Mouse (Mus musculus): ENCODE results near the gene Rtn4rl1. TPM values are rescaled to one million over a fixed set of nuclear protein-coding genes. Genes with fewer than 3 reads are reported as not detected.

Gene Rtn4rl1
- total and polyA plus RNA-seq, 2 experiments = 1.3 to 9.5 TPM

DNA sequence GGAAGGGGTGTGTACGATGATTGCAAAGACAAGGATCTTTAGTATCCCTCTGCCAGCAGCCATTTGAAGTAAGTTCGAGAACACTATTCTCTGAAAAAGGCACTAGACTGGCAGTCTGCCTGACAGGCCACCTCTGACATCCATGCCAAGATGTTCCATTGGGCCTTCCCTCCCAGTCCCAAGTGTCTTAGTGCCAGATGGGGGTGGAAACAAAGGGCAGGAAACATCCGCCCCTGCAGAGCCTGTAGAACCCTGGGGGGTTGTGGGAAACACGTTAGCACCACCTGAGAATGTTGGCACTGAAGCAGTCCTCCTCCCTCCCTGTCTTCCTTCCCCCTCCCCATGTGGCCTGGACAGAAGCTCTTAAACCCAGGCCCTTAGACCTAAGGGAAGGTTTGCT lies 36.5 kb upstream of the Rtn4rl1 start:
- H3K27ac ChIP-seq (replicated peaks; ENCODE audit: insufficient read depth, low read depth, low read length) = no peak overlapping the region
- no peak overlapping the region for H3K9ac ChIP-seq (ENCODE audit: low read depth, low read length)
- H3K36me3 ChIP-seq (ENCODE audit: control insufficient read depth, insufficient read depth, low read length) = 0 out of 2 replicates have a peak, but pooled peaks cover 4% of the 10 kb centered on the region
- no peaks in the 10 kb centered on the region for H3K27me3 ChIP-seq (ENCODE audit: control insufficient read depth, insufficient read depth, low read length)
- no peak for DNase-seq (ENCODE audit: extremely low read depth, low read depth, low spot score)
- no peaks in the 10 kb centered on the region for H3K4me1 ChIP-seq (ENCODE audit: control insufficient read depth, insufficient read depth, low read length)
- WGBS = 65% methylated on average over 4 of the region's 4 CpGs
- no peak overlapping the region for H3K4me3 ChIP-seq (ENCODE audit: insufficient read depth, low read depth, low read length)
- TF ChIP-seq CTCF (IDR thresholded peaks at IDR 0.05; ENCODE audit: low read depth, low read length) = no peak
- TF ChIP-seq POLR2A (IDR thresholded peaks at IDR 0.05; ENCODE audit: extremely low read depth, insufficient read depth, low read length) = no peak
- H3K79me2 ChIP-seq (ENCODE audit: control insufficient read depth, insufficient read depth, low read length) = no peaks in the 10 kb centered on the region

DNA sequence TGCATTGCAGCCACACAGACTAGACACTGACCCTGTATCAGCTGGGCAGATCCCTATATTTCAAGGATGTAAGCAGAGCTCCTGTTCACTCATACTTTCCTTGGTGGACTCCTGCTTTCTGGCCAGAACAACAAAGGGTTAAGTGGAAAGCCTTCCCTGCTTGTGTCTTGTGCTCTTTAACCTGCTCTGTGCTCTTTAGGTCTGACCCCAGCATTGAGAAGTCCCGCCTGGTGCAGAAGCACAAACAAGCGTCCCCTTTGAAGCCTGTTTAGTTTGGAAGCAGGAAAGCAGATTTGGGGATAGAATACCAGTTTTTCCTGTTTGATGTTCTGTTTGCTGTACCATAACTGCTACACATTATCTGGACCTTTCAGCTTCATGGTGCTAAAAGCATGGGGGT lies 35.7 kb upstream of the Rtn4rl1 start:
- TF ChIP-seq CTCF (IDR thresholded peaks at IDR 0.05; ENCODE audit: low read depth, low read length) (no peak), POLR2A (IDR thresholded peaks at IDR 0.05; ENCODE audit: extremely low read depth, insufficient read depth, low read length) (no peak)
- Histone ChIP-seq H3K27ac (replicated peaks; ENCODE audit: insufficient read depth, low read depth, low read length) (no peak overlapping the region), H3K4me3 (ENCODE audit: insufficient read depth, low read depth, low read length) (no peak overlapping the region), H3K36me3 (ENCODE audit: control insufficient read depth, insufficient read depth, low read length) (peaks cover 4% of the 10 kb centered on the region; the same call in 1 of the 2 replicates), H3K79me2 (ENCODE audit: control insufficient read depth, insufficient read depth, low read length) (no peaks in the 10 kb centered on the region), H3K27me3 (ENCODE audit: control insufficient read depth, insufficient read depth, low read length) (no peaks in the 10 kb centered on the region), H3K9ac (ENCODE audit: low read depth, low read length) (no peak overlapping the region), H3K4me1 (ENCODE audit: control insufficient read depth, insufficient read depth, low read length) (no peaks in the 10 kb centered on the region)
- 48% methylated on average over 2 of the region's 2 CpGs for WGBS
- no peak for DNase-seq (ENCODE audit: extremely low read depth, low read depth, low spot score)

DNA sequence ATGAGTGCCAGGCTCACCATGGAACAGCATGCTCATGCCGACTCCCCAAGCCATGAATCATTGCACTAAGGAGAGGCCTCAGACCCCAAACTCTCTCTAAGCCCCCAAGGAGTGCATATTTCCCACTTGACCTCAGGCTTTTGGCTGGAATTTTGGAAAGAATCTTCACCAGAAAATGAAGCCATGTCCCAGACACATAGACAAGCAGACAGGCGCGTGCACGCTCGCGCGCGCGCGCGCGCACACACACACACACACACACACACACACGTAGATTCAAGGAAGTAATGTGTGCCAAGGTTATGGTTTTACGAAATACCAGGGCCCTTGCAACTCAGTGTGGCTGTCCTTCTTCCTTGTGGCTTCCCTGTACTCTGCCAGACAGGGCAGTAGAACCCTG lies 35.2 kb upstream of the Rtn4rl1 start:
- Histone ChIP-seq H3K27me3 (ENCODE audit: control insufficient read depth, insufficient read depth, low read length) (no peaks in the 10 kb centered on the region), H3K9ac (ENCODE audit: low read depth, low read length) (no peak overlapping the region), H3K36me3 (ENCODE audit: control insufficient read depth, insufficient read depth, low read length) (peaks cover 4% of the 10 kb centered on the region; the same call in 1 of the 2 replicates), H3K4me1 (ENCODE audit: control insufficient read depth, insufficient read depth, low read length) (peaks cover 3% of the 10 kb centered on the region; the same call in 1 of the 2 replicates), H3K79me2 (ENCODE audit: control insufficient read depth, insufficient read depth, low read length) (no peaks in the 10 kb centered on the region), H3K27ac (replicated peaks; ENCODE audit: insufficient read depth, low read depth, low read length) (no peak overlapping the region), H3K4me3 (ENCODE audit: insufficient read depth, low read depth, low read length) (no peak overlapping the region)
- TF ChIP-seq POLR2A (IDR thresholded peaks at IDR 0.05; ENCODE audit: extremely low read depth, insufficient read depth, low read length) = no peak
- TF ChIP-seq CTCF (IDR thresholded peaks at IDR 0.05; ENCODE audit: low read depth, low read length) = no peak
- 83% methylated on average over 14 of the region's 14 CpGs for WGBS
- no peak for DNase-seq (ENCODE audit: extremely low read depth, low read depth, low spot score)

DNA sequence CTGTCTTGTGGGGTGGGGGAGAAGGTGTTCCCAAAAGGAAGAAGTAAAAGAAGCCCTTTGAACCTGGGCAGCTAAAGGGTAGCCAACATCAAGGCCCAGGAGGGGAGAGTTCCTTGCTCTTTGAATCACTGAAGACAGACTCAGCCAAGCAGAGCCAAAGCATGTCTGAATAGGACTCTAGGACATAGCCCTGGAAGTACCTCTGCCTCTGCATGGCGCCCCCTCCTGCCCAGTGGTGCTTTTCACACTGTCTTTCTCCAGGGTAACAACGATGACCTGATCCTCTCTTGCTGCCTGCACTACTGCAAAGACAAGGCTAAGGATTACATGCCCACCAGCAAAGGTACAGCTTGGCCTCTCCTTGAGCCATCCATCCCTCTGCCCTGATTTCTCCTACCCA lies 34.0 kb upstream of the Rtn4rl1 start:
- Histone ChIP-seq H3K79me2 (ENCODE audit: control insufficient read depth, insufficient read depth, low read length) (no peaks in the 10 kb centered on the region), H3K27ac (replicated peaks; ENCODE audit: insufficient read depth, low read depth, low read length) (no peak overlapping the region), H3K4me1 (ENCODE audit: control insufficient read depth, insufficient read depth, low read length) (peaks cover 7% of the 10 kb centered on the region; the same call in 1 of the 2 replicates), H3K27me3 (ENCODE audit: control insufficient read depth, insufficient read depth, low read length) (no peaks in the 10 kb centered on the region), H3K4me3 (ENCODE audit: insufficient read depth, low read depth, low read length) (no peak overlapping the region), H3K9ac (ENCODE audit: low read depth, low read length) (no peak overlapping the region), H3K36me3 (ENCODE audit: control insufficient read depth, insufficient read depth, low read length) (peaks cover 4% of the 10 kb centered on the region; the same call in 1 of the 2 replicates)
- peak; percentile 80 for TF ChIP-seq CTCF (IDR thresholded peaks at IDR 0.05; ENCODE audit: low read depth, low read length)
- TF ChIP-seq POLR2A (IDR thresholded peaks at IDR 0.05; ENCODE audit: extremely low read depth, insufficient read depth, low read length) = no peak
- WGBS = 57% methylated on average over 2 of the region's 2 CpGs
- DNase-seq (ENCODE audit: extremely low read depth, low read depth, low spot score) = no peak

DNA sequence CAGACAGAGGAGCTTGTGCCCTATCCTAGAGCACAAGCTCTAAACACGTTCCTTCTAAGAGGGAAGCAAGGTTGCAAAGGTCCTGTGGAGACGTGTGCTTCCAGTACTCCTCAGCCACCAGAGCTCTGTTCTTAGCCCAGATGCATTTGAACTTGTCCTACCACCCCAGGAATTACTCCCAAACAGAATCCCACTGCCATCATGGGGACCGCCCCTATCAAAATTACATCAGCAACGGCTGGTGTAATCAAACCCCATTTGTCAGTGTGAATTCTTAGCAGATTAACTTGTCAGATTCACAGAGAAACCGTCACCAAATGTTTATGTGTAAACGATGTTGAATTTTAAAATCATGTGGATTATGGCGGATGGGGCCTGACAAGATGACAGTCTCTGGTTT lies 32.6 kb upstream of the Rtn4rl1 start:
- no peak for DNase-seq (ENCODE audit: extremely low read depth, low read depth, low spot score)
- Histone ChIP-seq H3K27me3 (ENCODE audit: control insufficient read depth, insufficient read depth, low read length) (peaks cover 4% of the 10 kb centered on the region; the same call in 1 of the 2 replicates), H3K4me3 (ENCODE audit: insufficient read depth, low read depth, low read length) (no peak overlapping the region), H3K27ac (replicated peaks; ENCODE audit: insufficient read depth, low read depth, low read length) (no peak overlapping the region), H3K79me2 (ENCODE audit: control insufficient read depth, insufficient read depth, low read length) (no peaks in the 10 kb centered on the region), H3K36me3 (ENCODE audit: control insufficient read depth, insufficient read depth, low read length) (peaks cover 4% of the 10 kb centered on the region; the same call in 1 of the 2 replicates), H3K9ac (ENCODE audit: low read depth, low read length) (no peak overlapping the region), H3K4me1 (ENCODE audit: control insufficient read depth, insufficient read depth, low read length) (peaks cover 11% of the 10 kb centered on the region; the same call in 1 of the 2 replicates)
- no peak for TF ChIP-seq CTCF (IDR thresholded peaks at IDR 0.05; ENCODE audit: low read depth, low read length)
- TF ChIP-seq POLR2A (IDR thresholded peaks at IDR 0.05; ENCODE audit: extremely low read depth, insufficient read depth, low read length) = no peak
- 86% methylated on average over 7 of the region's 7 CpGs for WGBS

DNA sequence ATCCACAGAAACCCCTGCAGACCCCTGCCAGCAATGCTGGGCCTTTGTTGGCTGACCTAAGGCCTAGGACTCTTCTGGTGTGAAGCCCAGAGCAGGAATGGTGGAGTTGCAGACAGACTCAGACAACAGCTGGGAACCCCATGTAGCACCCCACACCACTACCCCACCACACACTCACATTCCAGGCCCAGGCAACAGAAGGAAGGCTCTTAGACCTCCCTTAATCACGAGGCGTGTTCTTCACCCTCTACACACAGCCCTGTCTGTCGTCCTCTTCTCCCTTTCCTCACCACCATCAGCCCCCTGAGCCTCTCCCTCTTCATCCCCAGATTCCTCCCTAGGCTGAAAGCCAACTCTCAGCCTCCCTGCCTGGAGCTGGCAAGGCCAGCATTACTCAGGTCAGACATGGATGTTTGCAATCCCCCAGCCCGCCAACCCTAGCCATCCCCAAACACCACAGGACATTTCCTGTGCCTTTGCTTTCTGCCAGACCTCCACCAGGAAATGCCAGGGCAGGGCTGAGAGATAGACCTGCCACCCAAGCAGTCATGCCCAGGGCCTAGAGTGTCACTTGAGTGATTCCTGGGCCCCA lies 32.1 kb upstream of the Rtn4rl1 start:
- Histone ChIP-seq H3K79me2 (ENCODE audit: control insufficient read depth, insufficient read depth, low read length) (no peaks in the 10 kb centered on the region), H3K27ac (replicated peaks; ENCODE audit: insufficient read depth, low read depth, low read length) (no peak overlapping the region), H3K27me3 (ENCODE audit: control insufficient read depth, insufficient read depth, low read length) (peaks cover 8% of the 10 kb centered on the region; the same call in 1 of the 2 replicates), H3K36me3 (ENCODE audit: control insufficient read depth, insufficient read depth, low read length) (peaks cover 4% of the 10 kb centered on the region; the same call in 1 of the 2 replicates), H3K4me3 (ENCODE audit: insufficient read depth, low read depth, low read length) (no peak overlapping the region), H3K4me1 (ENCODE audit: control insufficient read depth, insufficient read depth, low read length) (peaks cover 11% of the 10 kb centered on the region; the same call in 1 of the 2 replicates), H3K9ac (ENCODE audit: low read depth, low read length) (no peak overlapping the region)
- DNase-seq (ENCODE audit: extremely low read depth, low read depth, low spot score) = no peak
- WGBS = 77% methylated on average over 4 of the region's 4 CpGs
- TF ChIP-seq CTCF (IDR thresholded peaks at IDR 0.05; ENCODE audit: low read depth, low read length) (no peak), POLR2A (IDR thresholded peaks at IDR 0.05; ENCODE audit: extremely low read depth, insufficient read depth, low read length) (no peak)

Data from liver, adult 2 months (tissue).